Mouse (Mus musculus): ENCODE measurements at regions not wholly inside any gene's neighbourhood (a gene's known extent, or its start where the extent isn't known, plus 50 kb on each side); places are given as distances from the start of the nearest gene placed in this dataset.

DNA sequence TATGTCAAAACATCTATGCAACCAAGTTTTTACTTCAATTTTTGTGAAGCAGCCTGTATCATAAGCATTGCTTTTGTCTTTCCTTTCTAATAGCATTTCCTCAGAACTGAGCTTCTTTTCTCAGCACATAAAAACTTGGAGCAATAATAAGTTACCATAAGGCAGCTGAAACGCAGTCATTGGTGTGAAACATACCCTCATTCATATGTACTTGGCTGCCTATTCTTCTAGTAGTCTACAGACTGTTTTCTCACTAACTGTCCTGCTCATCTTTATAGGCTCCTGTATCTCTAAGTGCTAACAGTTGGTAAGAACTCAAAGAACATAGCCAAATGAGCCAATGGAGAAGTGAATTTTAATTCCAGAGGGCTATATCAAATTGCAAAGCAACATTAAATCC lies 454.6 kb upstream of the Ptprd start:
- DNase-seq, result no peak

DNA sequence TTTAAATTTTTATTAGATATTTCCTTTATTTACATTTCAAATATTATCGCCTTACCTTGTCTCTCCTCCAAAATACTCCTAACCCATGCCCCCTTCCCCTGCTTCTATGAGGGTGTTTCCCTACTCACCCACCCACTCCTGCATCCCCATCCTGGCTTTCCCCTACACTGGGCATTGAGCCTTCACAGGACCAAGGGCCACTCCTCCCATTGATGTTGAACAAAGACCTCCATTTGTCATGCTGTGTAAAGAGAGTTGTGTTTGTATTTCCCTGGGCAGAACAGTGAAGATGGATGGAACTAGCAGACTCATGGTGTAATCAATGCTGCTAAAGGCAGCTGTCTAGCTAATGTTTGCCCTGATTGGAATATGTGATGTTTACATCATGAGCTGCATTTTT lies 431.0 kb upstream of the Ptprd start:
- no peak for DNase-seq

DNA sequence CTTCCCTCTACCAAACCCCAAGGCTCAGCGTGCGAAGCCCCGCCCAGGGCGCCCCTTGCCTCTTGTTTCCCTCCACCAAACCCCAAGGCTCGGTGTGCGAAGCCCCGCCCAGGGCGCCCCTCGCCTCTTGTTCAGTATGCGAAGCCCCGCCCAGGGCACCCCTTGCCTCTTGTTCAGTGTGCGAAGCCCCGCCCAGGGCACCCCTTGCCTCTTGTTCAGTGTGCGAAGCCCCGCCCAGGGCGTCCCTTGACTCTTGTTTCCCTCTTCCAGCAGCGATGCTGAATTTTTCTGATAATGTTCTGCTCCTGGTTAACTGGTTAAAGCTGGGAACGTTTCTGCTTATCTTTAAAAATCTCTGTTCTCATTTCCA lies 394.7 kb upstream of the Ptprd start:
- peak in 1 of 2 experiments; percentile 1 for DNase-seq

DNA sequence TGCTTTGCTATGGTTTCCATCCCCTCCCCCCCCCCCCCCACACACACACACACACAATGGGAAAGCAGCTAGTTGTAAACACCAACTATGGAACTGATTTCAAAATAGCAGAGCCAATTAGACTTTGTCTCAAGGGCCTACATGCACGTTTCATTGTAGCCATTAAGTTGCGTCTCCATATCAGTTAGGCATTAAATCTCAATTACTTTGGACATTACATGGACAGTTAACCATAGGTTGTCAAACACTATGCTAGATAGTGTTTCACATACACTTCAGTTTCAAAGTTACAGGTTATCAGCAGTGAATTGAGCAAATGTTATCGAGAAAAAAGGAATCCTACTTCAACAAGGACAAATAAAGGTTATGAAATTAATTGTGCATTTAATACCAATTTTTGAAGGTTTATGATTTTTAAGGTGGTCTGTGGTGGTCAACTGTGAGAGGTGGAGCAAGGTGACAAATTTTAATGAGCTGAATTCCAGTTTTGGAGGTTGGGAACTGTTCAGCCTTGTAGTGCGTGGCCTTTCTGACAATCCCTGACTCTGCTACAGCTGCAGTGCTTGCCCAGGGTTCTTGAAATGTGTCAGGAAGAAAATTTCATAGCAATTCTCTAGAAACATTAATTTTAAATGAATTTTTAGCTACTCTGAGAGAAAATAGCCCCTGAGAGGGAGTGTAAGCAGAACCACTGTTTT lies 394.2 kb upstream of the Ptprd start:
- DNase-seq, result no peak

DNA sequence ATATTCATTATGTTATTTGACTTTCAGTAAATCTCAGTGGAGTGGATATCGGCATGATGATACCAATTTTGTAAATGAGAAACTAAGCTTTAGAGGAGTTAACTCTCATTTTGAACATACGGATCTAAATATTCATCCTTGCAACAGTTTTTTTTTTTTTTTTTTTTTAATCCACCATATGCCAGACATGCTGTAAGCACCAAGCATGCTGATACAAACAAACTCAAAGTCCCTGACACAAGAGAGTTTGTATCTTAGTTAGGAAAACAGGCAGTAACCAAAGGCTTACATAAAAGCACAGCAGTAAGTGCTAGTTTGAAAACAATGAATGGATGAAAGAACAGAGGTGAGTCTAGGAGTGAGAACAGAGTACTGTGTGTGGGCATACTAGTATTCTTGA lies 369.8 kb upstream of the Ptprd start:
- no peak for DNase-seq

DNA sequence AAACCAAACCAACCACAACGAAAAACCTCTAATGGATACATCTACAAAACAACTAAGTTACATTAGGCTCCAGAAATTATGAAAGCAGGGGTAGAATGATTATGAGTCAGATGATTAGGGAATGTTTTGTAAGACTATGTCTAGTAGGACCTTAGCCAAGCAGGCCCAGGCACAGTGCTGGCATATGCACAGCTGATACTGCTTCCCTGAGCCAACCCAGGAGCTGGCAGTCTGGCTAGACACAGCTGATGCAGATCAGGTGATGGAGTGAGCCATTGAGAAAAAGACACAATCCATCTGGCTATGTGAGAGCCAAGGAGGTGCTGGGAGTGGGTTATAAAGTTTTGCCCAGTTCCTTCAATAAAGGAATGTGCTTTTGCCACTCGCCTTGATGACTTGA lies 353.6 kb upstream of the Ptprd start:
- DNase-seq, result peak; percentile 3 to 9
